Mouse (Mus musculus): ENCODE results near the gene Lurap1l.
"Not testable (repeated sequence)": the region's sequence is repeated elsewhere in the genome, so short reads cannot be mapped to it uniquely, and the experiment has no call there.

The Lurap1l gene

DNA sequence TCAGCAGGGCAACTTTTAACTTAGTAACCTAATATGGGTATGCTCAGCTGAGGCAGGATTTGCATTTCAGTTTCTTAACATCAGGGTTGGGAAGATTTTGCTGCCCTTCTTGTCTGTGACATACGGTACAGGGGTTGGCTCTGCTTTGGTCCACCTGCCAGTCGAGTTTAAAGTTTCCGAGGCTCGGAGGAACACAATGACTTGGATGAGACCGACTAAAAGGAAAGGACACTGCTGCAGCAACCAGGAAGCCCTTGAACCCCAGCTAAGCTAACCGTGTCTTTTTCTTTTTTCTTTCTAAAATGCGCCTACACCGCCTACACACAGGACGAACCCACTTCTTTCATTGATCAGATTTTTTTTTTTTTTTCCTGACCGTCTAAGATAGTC is at the start of gene Lurap1l:
Lurap1l (plus strand) TSS at position 166 of the 390 bp plus-strand sequence.
- DNase-seq (ENCODE audit: low spot score in 2 of 2): peak in 1 of 2 experiments; percentile 36

DNA sequence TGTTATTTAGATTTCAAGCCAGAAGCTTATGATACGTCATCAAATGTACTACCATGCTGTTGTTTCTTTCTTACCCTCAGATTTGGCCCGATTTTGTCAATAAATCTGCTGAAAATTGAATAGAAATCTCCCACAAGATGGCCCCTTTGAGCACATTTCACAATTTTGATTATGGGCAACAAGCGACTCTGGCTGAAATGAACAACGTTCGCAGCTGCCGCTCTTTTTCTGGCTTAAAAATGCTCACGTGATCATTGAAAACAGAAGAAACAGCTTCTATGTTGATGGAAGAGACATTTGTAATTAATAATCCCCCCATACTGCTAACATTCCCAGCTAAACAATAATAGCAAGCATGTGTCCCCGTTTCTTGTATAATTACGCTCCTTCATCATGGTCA is 47.5 kb upstream of the Lurap1l start:
- DNase-seq (ENCODE audit: low spot score in 2 of 2): no peak

DNA sequence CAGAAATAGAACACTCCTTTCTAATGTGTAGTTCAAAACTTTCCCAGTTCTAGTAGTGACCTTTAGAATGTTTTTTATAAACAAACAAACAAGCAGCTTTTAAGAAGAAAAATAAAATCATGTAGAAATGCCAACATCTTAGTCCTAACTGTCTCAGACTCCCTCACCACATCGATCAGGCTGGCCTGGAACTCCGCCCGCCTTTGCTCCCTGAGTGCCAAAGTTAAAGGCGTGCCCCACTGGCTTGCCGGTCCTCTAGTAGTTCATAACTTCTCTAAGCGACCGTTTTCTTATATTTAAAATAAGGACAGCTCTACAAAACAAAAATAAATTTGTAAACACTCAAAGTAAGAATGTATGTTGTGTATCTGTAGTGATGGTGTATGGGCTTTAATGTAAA is 46.5 kb upstream of the Lurap1l start:
- peak in 1 of 2 experiments; percentile 29 for DNase-seq (ENCODE audit: low spot score in 2 of 2)

DNA sequence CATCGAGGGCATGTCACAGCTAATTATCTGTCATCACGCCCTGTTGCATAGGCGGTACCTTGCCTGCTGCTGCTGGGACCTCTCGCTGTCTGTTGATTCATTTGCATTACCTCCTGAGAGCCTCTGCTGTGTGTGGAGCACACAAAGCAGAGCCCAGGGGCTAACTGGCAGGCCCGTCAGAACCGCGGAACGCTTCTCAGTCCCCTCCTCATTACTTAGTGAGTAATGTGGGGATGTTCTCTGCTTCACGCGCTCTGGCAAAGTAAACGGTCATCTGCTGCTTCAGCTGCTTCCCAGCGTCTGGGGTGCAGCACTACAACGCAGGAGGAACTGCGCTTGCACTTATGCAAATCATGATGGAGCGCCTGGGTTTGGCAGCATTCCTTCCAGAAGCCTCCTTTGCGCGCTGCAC is 45.9 kb upstream of the Lurap1l start:
- DNase-seq (ENCODE audit: low spot score in 2 of 2): peak; percentile 45 to 67

DNA sequence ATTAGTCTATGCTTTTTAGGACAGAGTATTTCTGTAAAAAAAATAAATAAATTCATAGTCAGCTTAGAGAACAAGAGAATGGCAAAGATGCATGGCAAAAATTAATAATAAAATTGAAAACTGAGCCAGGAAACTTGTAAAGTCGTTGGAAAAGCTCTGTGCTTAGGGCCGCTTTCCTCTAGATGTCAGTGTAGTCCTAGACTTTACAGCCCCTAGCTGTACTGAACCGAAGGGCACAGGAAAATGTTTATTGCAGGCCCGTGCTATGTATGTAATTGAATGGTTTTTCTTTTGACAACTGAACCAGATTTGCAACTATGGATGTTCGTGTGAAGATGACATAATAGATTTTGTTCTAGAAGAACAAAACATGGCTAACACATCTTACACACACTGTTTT is 44.4 kb upstream of the Lurap1l start:
- peak in 1 of 2 experiments; percentile 28 for DNase-seq (ENCODE audit: low spot score in 2 of 2)

DNA sequence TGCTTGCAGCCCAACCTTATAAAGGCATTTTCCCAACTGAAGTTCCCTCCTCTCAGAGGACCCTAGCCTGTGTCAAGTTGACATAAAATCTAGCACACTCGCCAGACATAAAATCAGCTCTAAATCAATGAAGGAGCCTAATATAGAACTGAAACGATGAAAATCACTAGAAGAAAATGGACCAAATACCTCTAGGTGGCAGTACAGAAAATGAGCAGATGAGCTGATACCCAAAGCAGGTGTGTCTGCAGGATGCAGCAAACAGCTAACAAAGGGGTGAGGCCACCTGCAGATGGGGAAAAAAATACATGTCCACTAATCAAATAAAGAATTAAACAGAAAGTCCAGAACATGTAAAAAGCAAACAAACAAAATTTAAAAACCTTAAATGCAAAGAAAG is 40.8 kb upstream of the Lurap1l start:
- DNase-seq (ENCODE audit: low spot score in 2 of 2): no peak

DNA sequence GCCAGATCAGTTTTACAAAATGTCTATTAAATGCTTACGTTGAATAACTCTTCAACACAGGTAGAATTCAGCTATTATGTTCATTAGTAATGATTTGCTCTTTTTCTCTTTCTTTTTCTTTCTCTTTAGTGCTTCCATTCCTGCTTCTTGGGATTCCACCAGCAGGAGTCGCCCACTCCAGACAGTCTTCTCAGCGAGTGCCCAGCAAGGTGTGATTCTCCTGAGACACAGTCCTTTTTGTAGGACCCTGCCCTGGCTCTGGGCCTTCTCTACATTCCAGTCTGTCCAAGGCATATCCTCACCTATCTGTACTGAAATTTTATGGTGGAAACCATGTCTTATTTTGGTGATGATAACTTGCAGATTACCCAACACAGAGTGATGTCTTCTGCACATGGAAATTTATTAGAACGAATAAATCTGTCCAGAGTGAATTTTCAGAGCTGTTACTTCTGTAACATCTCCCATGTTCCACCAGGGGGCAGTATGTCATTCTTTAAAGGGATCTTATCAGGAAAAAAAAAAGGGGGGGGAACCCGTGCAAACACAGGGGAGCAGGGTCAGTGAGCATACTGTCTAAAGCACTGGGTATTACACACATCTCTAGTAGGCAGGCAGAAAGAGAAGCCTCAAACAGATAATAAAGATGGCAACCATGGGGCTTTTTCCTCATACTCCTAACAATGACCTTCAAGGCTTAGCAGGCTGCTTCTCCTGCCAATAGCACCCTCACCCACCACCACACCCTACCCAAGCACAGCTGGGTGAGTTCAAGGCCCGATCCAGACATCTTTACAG is 37.4 kb upstream of the Lurap1l start:
- DNase-seq (ENCODE audit: low spot score in 2 of 2): no peak

DNA sequence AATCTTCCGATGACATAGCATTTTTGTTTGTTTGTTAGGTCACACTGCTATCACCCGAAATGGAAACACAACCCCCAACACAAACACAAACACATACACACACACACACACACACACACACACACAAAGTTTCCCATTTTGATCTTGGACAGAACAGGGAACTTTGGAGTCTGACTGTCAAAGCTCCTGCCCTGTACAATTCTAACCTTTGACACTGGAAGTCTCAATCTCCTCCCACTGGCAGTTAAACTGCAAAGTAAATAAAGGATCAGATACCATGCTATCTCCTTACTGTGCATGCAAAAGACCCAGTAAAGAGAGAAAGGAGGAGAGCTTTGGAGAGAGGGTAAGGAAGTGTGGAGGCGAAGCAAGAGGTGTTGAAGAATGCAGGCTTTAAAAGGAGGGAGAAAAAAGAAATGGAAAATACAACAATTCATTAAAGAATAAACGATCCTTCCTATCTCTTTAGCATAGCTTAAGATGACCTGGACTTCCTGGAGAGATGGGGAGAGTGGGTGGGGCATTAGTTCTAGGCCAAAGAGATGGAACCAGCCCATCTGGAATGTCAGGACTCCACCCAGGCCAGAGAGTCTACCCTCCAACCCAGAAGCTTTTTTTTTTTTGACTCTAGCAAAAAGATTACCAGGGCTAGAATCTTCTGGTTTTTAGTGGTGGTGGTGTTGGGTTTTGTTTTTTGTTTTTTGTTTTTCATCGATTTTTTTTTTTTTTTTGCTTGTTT is 36.2 kb upstream of the Lurap1l start:
- DNase-seq (ENCODE audit: low spot score in 2 of 2): no peak

DNA sequence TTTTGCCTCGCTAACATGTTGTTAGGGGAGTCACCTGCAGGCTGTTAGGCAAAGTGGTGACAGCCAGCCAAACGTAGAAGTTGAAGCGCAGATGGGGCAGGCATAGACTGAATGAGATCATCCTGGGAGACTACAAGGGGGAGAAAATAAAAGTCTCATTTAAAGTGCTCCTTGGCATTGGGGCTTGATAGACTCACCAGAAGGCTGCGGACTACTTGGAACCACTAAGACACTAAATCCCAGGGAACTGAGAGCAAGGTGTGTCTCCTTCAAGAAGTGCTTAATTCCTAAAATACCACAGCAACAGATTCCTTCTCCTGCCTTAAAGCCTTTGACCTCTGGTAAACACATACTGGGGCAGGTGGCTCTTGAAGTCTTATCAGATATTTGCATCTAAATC is 35.4 kb upstream of the Lurap1l start:
- DNase-seq (ENCODE audit: low spot score in 2 of 2): no peak

DNA sequence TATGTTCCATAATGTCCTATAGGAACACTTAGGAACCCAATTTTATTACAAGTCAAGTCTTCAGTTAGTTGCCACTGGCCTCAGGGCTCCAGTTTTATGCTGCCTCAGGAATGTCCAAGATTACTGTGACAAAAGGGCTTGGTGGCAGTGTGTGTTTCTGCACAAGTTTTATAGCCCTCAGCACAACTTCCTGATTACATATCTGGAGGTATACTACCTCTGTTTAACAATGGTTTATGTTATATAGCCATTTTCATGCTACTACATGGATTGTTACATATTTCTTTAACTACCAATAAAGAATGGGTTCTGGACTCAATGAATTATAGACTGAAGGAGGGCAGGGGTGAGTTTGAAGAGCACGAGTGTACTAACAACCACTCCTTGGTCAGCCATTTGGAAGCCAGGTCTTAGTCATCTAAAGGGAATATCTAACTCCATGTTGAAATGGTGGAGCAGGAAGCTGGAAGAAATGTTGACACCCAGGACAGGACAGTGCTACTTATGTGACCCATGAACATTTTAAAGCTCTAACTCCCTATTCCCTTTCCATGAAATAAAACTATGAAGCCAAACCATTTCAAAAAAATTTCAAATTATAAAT is 28.3 kb upstream of the Lurap1l start:
- DNase-seq (ENCODE audit: low spot score in 2 of 2): no peak

DNA sequence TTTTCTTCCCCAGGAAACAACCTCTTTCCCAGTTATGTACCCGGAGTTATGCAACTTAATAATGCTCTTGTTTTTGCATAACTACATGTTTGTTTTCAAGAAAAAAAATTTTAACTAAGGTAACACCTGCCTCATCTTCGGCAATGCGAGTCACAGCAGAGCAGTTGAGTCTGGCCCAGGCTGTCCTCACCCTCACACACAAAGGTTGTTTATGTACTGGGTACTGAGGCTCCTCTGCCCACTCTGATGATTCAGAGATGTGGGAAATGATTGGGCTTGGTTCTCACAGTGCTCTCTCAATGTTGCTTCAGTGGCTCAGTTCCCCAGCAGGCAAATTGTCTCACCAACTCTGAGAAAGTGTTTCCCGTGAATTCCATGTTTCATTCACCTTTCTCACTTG is 23.8 kb upstream of the Lurap1l start:
- no peak for DNase-seq (ENCODE audit: low spot score in 2 of 2)

DNA sequence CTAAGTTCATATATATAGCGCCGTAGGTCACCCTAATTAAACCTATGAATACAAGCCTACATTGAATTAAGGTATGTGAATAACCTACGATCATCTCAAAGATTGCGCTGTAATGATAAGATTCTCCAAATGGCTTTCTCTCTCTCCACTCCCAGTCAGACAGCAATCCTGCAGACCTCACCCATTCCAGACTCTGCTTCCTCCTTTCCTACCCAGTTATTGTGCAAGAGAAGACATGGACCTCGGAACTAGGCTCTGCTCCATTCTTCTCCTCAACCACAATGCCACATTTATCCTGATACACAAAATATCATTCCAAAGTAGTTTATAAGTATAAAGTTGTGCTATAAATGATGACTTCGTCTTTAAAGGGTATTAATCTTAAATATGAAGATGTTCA is 19.4 kb upstream of the Lurap1l start:
- DNase-seq (ENCODE audit: low spot score in 2 of 2): no peak

DNA sequence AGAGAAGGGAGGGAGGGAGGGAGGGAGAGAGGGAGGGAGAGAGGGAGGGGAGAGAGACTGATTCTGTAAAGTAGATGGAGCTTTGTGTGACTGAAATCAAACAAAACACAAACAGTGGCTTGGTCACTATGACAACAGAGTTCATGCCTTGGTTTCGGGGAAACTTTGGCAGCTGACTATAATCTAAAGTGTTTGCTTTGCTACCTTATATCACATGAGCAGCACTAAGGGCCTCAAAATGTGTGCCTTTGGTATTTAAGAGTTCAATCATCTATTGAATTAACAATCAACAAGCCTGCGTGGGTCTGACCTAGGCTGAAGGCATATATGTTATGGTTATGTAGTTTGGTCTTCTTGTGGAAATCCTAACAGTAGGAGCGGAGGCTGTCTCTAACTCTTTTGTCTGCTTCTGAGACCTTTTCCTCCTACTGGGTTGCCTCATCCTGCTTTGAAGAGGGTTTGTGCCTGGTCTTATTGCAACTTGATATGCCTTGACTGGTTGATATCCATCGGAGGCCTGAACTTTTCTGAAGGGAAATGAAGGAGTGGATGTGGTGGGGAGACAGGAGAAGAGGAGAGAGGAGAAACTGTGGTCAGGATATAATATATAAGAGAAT is 15.1 kb upstream of the Lurap1l start:
- DNase-seq (ENCODE audit: low spot score in 2 of 2): no peak

DNA sequence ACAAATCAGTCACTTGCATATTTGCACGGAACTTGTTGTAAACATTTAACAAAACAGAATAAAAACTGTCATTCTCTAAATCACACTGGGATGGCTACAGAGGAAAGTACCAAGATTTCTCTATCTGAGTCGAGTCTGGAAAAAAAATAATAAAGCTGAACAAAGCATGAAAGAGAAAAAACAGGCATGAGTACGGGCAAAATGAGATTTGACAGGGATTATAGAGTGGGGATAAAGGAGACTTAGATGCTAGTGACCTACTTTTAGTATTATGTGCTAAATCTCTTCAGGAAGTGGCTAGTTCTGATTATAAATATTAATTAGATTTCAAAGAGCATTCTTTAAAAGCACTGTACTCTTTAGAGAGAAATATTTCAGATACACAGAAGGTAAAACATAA is 3.7 kb upstream of the Lurap1l start:
- no peak for DNase-seq (ENCODE audit: low spot score in 2 of 2)

DNA sequence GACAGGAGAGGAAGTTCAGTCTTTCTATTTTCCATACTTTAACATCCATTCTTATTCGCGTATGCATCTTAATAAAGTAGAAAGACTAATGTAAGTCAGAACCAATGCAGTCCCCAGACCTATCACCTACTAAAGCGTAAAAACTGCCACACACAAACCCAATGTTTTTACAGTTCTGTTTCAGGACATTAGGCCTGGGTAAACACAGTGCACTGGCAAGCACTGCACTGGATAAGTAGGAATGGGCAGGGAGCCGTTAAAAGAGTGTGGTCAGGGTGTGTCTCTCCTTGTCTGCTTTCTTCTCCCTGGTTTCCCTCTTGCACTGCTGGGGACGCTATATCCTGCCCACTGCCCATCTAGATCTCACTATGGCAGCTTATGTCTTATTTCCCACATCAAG is 2.5 kb upstream of the Lurap1l start:
- no peak for DNase-seq (ENCODE audit: low spot score in 2 of 2)

DNA sequence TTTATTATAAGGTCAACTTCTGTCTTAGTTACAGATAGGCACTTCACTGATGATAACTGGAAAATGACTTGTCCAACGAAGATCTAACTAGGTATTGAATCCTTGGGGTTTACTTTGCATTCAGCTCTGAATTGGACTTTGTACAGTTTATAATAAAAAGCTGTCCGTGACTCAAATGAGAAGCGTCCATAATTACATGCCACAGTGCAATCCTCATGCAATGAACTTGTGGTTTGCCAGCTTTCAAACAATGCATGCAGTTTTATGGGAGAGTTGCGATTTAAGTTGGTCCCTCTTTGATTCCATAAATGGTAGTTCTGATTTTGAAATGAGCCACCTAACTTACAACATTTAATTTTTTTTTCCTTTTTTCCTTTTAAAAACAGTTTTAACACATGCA is 1.5 kb upstream of the Lurap1l start:
- no peak for DNase-seq (ENCODE audit: low spot score in 2 of 2)

DNA sequence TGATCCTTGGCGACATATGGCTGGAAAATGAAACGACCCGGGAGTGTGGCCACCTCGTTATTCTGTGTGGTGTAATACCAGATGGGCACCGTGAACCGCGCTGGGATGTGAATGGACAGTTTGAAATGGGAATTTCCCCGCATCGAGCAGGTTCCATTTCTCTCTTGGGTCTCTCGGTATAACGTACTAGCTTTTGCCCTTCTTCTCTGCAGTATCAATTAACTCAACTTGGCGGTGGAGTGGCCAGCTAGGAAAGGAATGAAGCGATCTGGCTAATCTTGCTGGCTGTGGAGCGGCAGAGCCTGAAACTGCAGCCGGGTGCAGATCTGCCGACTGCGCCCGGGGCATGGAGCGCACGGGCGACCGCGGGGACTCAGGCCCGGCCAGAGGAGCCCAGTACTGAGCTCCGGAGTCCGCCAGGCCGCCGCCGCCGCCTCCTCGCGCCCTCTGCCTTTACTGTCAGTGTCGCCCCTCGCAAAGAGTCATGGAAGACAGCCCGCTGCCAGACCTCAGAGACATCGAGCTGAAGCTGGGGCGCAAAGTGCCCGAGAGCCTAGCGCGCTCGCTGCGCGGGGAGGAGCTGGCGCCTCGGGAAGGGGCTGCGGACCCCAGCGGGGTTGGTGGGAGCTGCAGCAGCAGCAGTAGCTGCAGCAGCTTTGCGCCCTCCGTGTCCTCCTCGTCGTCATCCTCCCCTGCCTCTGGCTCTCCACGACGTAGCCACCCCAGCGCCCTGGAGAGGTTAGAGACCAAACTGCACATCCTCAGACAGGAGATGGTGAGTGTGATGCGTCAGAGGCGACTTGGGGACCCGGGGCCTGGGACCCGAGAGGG is 640 bp downstream of the Lurap1l start:
- DNase-seq (ENCODE audit: low spot score in 2 of 2): peak; percentile 41 to 60

DNA sequence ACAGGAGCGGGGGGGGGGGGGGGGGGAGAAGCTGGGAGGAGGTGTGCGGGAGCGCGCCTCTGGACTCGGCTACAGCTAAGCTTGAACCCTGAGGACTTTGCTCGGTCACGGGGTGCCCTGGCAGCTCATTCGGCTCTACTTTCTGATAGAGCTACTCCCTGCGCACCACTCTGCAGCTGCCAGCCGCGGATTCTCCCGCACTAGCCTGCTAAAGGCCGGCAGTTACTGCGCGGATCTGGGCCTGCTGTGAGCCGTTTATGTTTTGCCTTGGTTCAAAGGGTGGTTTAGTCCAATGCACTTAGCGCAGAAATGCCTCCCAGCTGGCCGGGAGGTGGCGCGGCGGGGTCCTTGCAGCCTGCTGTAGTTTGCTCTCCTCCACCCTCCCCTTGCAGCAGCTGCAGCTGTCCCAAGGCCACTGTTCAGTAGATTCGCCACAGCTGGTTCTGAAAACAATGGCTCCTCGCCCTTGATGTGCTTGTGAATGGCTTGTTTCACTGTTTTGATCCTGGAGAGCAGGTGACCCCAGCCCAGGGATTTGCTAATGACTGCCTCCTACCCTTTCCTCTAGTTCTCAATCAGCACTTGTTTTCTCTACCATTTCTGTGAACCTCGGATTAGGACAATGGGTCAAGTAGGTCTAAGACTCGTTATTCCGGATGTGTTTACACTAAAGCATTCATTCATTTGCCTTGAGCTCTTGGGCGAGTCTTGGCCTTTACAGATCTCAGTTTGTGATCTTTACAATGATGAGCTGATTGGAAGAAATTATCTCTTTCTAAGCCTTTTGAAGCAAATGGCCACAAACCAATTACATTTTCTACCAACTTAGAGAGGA is 1.5 kb downstream of the Lurap1l start:
- DNase-seq (ENCODE audit: low spot score in 2 of 2): peak; percentile 55 to 72

DNA sequence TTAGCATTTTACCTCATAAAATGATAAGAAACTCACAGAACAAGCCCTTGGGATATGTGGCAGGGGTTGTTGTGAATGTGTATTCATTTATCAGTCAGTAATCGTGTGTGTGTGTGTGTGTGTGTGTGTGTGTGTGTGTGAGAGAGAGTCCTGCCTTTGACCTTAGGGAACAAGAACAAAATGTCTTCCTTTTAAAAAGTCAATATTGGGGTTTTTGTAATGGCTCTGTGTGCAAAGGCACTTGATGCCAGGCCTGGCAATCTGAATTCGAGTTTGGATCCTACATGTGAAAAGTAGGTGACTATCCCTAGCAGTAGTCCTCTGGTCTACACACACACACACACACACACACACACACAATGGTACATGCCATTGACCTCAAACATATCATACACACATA is 4.8 kb downstream of the Lurap1l start:
- no peak for DNase-seq (ENCODE audit: low spot score in 2 of 2)

DNA sequence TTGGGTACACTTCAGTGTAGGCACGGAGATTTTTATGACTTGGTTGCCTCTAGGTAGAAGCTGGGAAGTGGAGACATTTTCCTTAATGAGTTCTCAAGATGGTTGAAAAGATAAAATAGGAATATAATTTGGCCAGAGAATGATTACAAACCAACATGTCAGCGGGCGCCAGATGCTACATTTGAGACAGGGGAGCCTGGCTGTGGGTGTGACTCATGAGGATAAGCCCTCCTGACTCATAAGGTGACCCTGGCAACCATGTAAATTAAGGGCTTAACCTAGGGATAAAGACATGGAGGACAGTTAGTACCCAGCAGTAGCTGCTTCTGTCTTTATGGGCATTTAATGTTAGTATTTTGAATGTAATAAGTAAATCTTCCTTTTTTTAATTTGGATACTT is 6.2 kb downstream of the Lurap1l start:
- no peak for DNase-seq (ENCODE audit: low spot score in 2 of 2)

DNA sequence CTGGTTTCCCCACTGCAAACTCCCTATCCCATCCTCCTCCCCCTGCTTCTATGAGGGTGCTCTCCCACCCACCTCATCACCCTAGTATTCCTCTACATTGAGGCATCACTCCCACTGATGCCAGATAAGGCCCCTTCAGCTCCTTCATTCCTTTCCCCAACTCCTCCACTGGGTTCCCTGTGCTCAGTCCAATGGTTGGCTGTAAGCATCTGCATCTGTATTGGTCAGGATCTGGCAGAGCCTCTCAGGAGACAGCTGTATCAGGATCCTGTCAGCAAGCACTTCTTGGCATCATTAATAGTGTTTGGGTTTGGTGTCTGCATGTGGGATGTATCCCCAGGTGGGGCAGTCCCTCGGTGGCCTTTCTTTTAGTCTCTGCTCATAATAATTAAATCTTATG is 6.7 kb downstream of the Lurap1l start:
- not testable (repeated sequence) for DNase-seq (ENCODE audit: low spot score in 2 of 2)

All from cerebellum, postnatal 4 days (tissue).